Mouse (Mus musculus): ENCODE results near the gene Dnajc27. TPM values are rescaled to one million over a fixed set of nuclear protein-coding genes. Genes with fewer than 3 reads are reported as not detected.

Gene Dnajc27
- polyA plus RNA-seq (2012; rRNA removed) (1.5 and 1.8 TPM in 2 replicates), polyA plus RNA-seq (2014; fragmentation: Nextera tagmentation; extraction: Ambion mirVana) (1.2 and 1.7 TPM in 2 replicates)

- ATAC-seq (ENCODE audit: insufficient read depth), result peak; percentile 97
- 6% methylated on average over 59 of the region's 59 CpGs for WGBS (ENCODE audit: insufficient replicate concordance)
- peak within 1 kb of the TSS; percentile 64 to 76 for H3K4me3 ChIP-seq (ENCODE audit: insufficient read depth in 1 of 2, low read depth in 2 of 2, low read length in 2 of 2)
- peaks cover 0 to 2% of the 10 kb centered on the region in 2 experiments; a peak in 3 of 4 replicates for H3K4me1 ChIP-seq (replicated peaks; ENCODE audit: control insufficient read depth in 2 of 2, insufficient read depth in 2 of 2, low read length in 1 of 2)
- DNase-seq (ENCODE audit: low read depth in 3 of 3, low spot score in 3 of 3), result peak; percentile 87 to 90 (median 88)
- no peaks in the 10 kb centered on the region for H3K27me3 ChIP-seq (ENCODE audit: control insufficient read depth, insufficient read depth, low read length)
- no peaks in the 10 kb centered on the region for H3K36me3 ChIP-seq (replicated peaks; ENCODE audit: control insufficient read depth, insufficient read depth, low read depth)
- H3K9ac ChIP-seq (replicated peaks), result peak within 1 kb of the TSS; percentile 74
- TF ChIP-seq EP300 (IDR thresholded peaks at IDR 0.05; ENCODE audit: low read depth) (no peak; the same call in 1 of the 2 replicates), CTCF (IDR thresholded peaks at IDR 0.05; ENCODE audit: low read depth) (no peak)
- H3K27ac ChIP-seq, result peak within 1 kb of the TSS; percentile 80
- H3K9me3 ChIP-seq (ENCODE audit: control insufficient read depth, low read length), result no peaks in the 10 kb centered on the region
- peak within 1 kb of the TSS; percentile 84 for H3K4me2 ChIP-seq (ENCODE audit: low read depth)
These were observed at the start of gene Dnajc27 for GRCm38 (mm10) chr12:4082132-4083001. Gene Dnajc27 (plus strand): TSS chr12:4082583.

- TF ChIP-seq CTCF (IDR thresholded peaks at IDR 0.05; ENCODE audit: low read depth) (no peak), EP300 (IDR thresholded peaks at IDR 0.05; ENCODE audit: low read depth) (no peak)
- Histone ChIP-seq H3K4me2 (ENCODE audit: low read depth) (no peak overlapping the region), H3K27me3 (ENCODE audit: control insufficient read depth, insufficient read depth, low read length) (peaks cover 31% of the 10 kb centered on the region), H3K9ac (replicated peaks) (no peak overlapping the region), H3K4me3 (ENCODE audit: insufficient read depth in 1 of 2, low read depth in 2 of 2, low read length in 2 of 2) (no peak overlapping the region), H3K4me1 (replicated peaks; ENCODE audit: control insufficient read depth in 2 of 2, insufficient read depth in 2 of 2, low read length in 1 of 2) (no peaks in the 10 kb centered on the region), H3K27ac (no peak overlapping the region), H3K9me3 (ENCODE audit: control insufficient read depth, low read length) (no peaks in the 10 kb centered on the region), H3K36me3 (replicated peaks; ENCODE audit: control insufficient read depth, insufficient read depth, low read depth) (no peaks in the 10 kb centered on the region)
- DNase-seq (ENCODE audit: low read depth in 3 of 3, low spot score in 3 of 3) (no peak), ATAC-seq (ENCODE audit: insufficient read depth) (no peak)
- WGBS (ENCODE audit: insufficient replicate concordance), result 50% methylated on average over 5 of the region's 5 CpGs
These were observed 46.2 kb upstream of the Dnajc27 start for GRCm38 (mm10) chr12:4036157-4036556.

DNA sequence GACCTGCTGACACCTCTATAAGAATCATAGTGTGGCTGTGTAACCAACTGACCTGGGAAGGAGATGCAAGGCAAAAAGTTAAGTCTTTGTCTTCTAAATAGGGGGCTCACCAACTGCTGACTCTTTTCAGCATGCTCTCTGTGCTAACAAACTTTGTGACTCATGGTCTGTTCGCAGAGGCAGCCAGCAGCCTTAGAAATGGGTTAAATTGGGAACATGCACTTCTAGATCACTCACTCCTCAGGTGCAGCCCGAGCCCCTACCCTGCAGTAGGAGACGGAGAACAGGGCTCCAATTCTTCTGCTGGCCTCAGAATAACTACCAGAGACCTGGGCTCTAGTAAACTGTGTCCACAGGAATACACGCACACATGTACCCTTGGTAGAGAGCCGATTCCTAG lies 44.9 kb upstream of the Dnajc27 start:
- H3K4me1 ChIP-seq (replicated peaks; ENCODE audit: control insufficient read depth in 2 of 2, insufficient read depth in 2 of 2, low read length in 1 of 2), result no peaks in the 10 kb centered on the region
- no peak overlapping the region for H3K4me2 ChIP-seq (ENCODE audit: low read depth)
- H3K9ac ChIP-seq (replicated peaks), result no peak overlapping the region
- H3K36me3 ChIP-seq (replicated peaks; ENCODE audit: control insufficient read depth, insufficient read depth, low read depth), result no peaks in the 10 kb centered on the region
- H3K4me3 ChIP-seq (ENCODE audit: insufficient read depth in 1 of 2, low read depth in 2 of 2, low read length in 2 of 2), result no peak overlapping the region
- no peaks in the 10 kb centered on the region for H3K9me3 ChIP-seq (ENCODE audit: control insufficient read depth, low read length)
- no peak for TF ChIP-seq CTCF (IDR thresholded peaks at IDR 0.05; ENCODE audit: low read depth)
- TF ChIP-seq EP300 (IDR thresholded peaks at IDR 0.05; ENCODE audit: low read depth), result no peak
- no peak for ATAC-seq (ENCODE audit: insufficient read depth)
- 29% methylated on average over 5 of the region's 5 CpGs for WGBS (ENCODE audit: insufficient replicate concordance)
- no peak for DNase-seq (ENCODE audit: low read depth in 3 of 3, low spot score in 3 of 3)
- no peak overlapping the region for H3K27ac ChIP-seq
- peaks cover 31% of the 10 kb centered on the region for H3K27me3 ChIP-seq (ENCODE audit: control insufficient read depth, insufficient read depth, low read length)

DNA sequence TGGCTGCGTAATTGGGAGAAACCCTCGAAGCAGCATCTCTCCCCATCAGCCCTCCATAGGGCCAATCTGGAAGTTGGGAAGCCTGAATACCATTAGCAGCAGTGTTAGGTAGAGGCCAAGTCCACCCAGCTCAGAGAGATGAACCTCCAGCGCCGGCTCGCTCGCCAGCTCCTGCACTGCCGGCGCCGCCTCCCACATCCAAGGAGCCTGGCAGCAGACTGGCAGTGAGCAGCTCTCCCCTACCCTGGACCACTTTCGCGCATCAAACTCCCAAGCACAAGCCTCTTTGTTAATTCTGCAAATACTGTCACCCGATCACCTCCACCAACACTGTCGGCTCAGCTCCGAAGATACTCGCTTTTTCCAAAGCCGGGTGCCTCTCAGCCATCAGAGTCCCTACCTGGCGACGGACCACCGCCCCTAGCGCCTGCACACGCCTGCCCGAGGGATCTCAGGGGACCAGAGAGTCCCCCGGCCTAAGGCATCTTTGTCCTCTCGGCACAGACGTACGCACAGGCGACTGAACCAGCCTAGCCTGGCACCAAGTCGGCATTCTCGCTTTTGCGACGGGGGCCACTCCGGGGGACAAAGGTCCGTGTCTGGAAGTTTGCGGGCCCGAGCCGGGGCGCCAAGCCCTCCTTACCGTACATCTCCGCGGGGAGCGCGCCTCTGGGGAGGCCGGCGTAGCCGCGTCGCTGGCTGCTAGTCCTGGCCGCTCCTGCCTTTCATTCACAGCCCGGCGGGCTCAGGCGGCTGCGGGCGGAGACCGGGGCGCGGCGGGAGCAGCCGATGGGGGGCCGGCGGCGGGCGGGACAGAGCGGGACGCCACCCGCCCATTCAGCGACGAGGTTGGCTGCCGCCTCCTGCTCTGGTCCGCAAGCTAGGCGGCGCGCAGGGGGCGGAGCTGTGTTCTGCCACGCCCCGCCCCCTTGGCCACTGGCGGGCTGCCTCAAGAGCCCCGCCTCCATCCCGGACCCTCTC lies 44.0 kb upstream of the Dnajc27 start, which contains the start of gene Efr3b:
Efr3b (minus strand) TSS at position 855 of the 981 bp plus-strand sequence.
- TF ChIP-seq CTCF (IDR thresholded peaks at IDR 0.05; ENCODE audit: low read depth), result no peak
- TF ChIP-seq EP300 (IDR thresholded peaks at IDR 0.05; ENCODE audit: low read depth), result no peak
- 1% methylated on average over 78 of the region's 78 CpGs for WGBS (ENCODE audit: insufficient replicate concordance)
- H3K27me3 ChIP-seq (ENCODE audit: control insufficient read depth, insufficient read depth, low read length), result peaks cover 31% of the 10 kb centered on the region
- peak; percentile 80 for ATAC-seq (ENCODE audit: insufficient read depth)
- H3K4me2 ChIP-seq (ENCODE audit: low read depth), result peak within 1 kb of the TSS; percentile 60
- H3K4me1 ChIP-seq (replicated peaks; ENCODE audit: control insufficient read depth in 2 of 2, insufficient read depth in 2 of 2, low read length in 1 of 2), result no peaks in the 10 kb centered on the region
- no peaks in the 10 kb centered on the region for H3K36me3 ChIP-seq (replicated peaks; ENCODE audit: control insufficient read depth, insufficient read depth, low read depth)
- H3K9me3 ChIP-seq (ENCODE audit: control insufficient read depth, low read length), result no peaks in the 10 kb centered on the region
- no peak within 1 kb of the TSS for H3K27ac ChIP-seq
- no peak within 1 kb of the TSS for H3K9ac ChIP-seq (replicated peaks)
- peak within 1 kb of the TSS; percentile 46 to 47 for H3K4me3 ChIP-seq (ENCODE audit: insufficient read depth in 1 of 2, low read depth in 2 of 2, low read length in 2 of 2)
- DNase-seq (ENCODE audit: low read depth in 3 of 3, low spot score in 3 of 3), result peak; percentile 24 to 34 (median 24)

All from liver, embryonic 14.5 days (tissue).